Mouse (Mus musculus): Measurements from ENCODE around the gene Foxd2. TPM values are rescaled to one million over a fixed set of nuclear protein-coding genes. Genes with fewer than 3 reads are reported as not detected.

Foxd2 gene
- polyA plus RNA-seq, 1 experiment from 2014 or later, result 0.81 TPM

DNA sequence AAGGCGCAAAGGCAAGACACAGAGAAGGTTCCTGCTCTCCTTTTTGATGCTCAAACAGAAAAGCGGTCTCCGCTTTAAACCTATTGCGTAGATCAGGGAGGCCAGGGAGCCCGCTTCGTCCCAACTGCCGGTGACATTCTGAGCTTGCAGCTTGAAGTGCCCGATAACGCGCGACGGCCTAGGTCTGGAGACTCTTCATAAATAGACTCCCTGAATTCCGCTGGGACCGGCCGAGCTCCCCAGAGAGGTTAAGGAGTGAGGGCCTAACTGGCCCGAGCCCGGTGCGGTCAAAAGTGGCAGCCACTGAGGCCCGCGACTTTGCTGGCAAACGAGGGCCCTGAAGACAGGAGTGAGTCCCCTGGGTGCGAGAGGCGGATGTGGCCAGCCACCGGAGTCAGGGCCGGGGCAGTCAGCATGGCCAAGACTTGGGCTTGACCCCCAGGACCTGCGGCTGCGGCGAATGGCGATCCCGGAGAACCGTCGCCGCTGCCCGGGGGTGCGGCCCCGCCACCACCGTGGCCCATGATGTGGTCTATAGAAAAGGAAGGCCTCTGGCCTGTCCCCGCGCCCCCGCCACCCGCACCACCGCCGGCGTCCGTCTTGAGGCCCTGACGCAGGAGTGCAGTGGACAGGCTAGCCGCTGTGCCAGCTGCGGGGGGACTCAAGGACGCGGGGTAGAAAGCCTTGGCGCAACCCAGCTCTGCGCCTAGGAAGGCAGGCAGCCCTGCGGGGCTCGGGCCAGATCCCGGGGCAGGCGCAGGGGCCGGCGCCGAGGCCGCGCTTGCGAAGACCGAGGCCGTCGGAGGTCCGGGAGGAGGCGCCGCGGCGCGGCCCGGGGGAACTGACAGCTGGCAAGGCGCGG, 1.4 kb downstream of the Foxd2 start:
- peak overlapping the region; percentile 57 for H3K4me3 ChIP-seq
- peak; percentile 71 for DNase-seq (ENCODE audit: low spot score)
- peaks cover 100% of the 10 kb centered on the region for H3K27me3 ChIP-seq (ENCODE audit: low read depth, poor library complexity, severe bottlenecking)
- H3K36me3 ChIP-seq, result no peaks in the 10 kb centered on the region
- WGBS, result under 1% methylated on average over 74 of the region's 74 CpGs
- peak overlapping the region; percentile 71 for H3K27ac ChIP-seq
- no peaks in the 10 kb centered on the region for H3K9me3 ChIP-seq (replicated peaks)
- peaks cover 39% of the 10 kb centered on the region for H3K4me1 ChIP-seq

DNA sequence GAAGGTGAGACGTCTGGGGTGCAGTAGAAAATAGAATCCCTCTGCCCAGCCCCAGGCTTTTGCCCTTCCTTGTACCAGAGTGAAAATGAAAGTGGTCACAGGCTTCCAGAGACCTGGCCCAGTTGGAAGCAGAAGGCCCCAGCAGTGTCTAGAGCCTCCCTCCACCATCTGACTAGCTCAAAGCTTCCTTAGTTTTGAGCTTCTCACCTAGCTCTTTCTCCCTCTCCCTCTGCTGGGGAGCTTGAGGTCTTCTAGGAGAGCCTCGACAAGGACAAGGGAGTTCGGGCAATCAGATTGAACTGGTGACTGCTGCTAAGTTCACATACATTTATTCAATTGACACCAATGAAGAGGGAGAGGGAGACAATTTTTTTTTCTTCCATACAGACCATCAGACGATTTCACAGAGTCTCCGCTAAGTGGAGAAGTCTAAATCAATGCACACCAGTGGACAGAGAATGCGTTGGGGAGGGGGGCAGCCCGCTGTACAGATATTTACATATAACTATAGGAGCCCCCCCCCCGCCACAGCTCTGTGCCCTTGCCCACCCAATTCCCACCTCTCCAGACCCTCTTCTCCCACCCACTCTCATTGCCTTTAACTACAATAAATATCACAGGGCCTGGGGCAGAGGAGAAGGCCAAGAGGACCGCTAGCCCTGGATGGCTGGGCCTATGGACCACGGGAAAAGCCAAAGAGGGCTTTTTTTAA, 2.5 kb downstream of the Foxd2 start:
- Histone ChIP-seq H3K4me1 (peaks cover 43% of the 10 kb centered on the region), H3K27ac (no peak overlapping the region), H3K4me3 (peak overlapping the region; percentile 57), H3K36me3 (no peaks in the 10 kb centered on the region), H3K9me3 (replicated peaks) (no peaks in the 10 kb centered on the region), H3K27me3 (ENCODE audit: low read depth, poor library complexity, severe bottlenecking) (peaks cover 100% of the 10 kb centered on the region)
- WGBS, result 5% methylated on average over 10 of the region's 10 CpGs
- DNase-seq (ENCODE audit: low spot score), result no peak

DNA sequence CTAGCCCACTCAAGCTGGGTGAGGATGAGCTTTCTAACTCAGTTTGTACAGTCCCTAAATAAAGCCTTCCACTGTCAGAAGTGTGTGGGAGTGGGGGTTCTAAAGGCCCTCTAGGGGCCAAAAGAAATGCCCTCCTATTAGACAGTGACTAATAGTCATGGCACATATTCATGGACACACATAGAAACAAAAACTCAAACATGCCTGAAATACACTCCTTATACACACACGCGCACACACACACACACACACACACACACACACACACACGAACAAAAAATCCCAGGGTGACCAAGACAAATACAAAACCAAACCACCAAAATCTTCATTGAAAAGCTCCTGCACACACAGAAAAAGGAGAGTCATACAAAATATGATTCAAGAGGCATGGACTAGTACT, 3.2 kb downstream of the Foxd2 start:
- no peak overlapping the region for H3K27ac ChIP-seq
- no peaks in the 10 kb centered on the region for H3K36me3 ChIP-seq
- H3K9me3 ChIP-seq (replicated peaks), result no peaks in the 10 kb centered on the region
- no peak overlapping the region for H3K4me3 ChIP-seq
- 46% methylated on average over 3 of the region's 3 CpGs for WGBS
- no peak for DNase-seq (ENCODE audit: low spot score)
- peaks cover 43% of the 10 kb centered on the region for H3K4me1 ChIP-seq
- peaks cover 100% of the 10 kb centered on the region for H3K27me3 ChIP-seq (ENCODE audit: low read depth, poor library complexity, severe bottlenecking)

DNA sequence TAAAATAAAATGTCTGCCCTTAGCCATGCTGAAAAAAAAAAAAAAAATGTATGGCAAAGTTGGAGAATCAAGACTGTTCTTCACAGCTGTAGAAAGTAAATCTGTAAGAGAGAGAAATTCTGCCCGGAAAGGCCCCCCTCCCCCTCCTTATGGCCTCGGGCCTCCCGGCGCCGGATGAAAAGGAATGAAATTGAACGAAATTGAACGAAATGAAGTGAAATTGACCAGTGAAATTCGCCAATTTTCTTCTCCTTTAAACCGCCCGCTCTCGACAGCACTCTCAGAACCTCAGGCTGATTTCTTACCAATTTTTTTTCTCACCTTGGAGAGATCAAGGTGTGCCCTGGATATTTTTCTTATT, 5.3 kb downstream of the Foxd2 start:
- under 1% methylated on average over 11 of the region's 11 CpGs for WGBS
- H3K27ac ChIP-seq, result no peak overlapping the region
- peaks cover 100% of the 10 kb centered on the region for H3K27me3 ChIP-seq (ENCODE audit: low read depth, poor library complexity, severe bottlenecking)
- H3K36me3 ChIP-seq, result no peaks in the 10 kb centered on the region
- no peak overlapping the region for H3K4me3 ChIP-seq
- H3K4me1 ChIP-seq, result peaks cover 32% of the 10 kb centered on the region
- DNase-seq (ENCODE audit: low spot score), result no peak
- no peaks in the 10 kb centered on the region for H3K9me3 ChIP-seq (replicated peaks)

DNA sequence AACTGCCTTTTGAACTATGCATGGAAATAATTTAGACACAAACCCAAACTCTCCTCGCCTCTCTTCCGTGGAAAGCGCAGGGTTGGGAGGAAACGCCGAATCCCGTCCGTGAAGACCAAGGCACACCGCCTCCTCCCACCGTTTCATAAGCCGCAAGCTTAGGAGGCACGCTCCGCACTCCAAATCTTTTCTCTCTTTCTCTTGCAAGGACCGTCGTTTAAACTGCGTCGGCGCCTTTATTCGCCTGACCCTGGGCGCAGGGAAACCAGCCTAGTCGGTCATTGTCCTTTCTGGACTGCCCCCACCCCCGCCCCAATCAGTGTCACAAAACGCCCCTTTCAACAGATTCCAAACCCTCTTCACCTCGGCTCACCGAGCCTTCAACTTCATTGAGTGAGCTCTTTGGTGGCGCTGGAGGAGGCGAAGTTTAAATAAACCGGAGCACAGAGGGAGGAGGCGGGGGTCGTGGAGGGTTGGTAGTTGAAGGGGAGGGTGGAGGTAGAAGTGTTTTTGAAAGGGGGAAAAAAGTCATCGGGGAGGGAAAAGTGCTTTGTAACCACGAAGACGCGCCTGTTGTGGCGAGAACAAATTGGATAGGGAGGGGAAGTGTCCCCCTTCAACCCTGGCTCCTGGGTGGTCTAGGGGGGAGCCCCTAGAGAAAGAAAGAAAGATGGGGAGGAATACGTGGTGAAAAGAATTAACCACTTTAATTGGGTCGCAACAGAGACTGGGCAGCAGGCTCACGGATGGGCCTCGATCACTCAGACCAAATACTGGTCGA, 5.8 kb downstream of the Foxd2 start:
- Histone ChIP-seq H3K9me3 (replicated peaks) (no peaks in the 10 kb centered on the region), H3K4me3 (peak overlapping the region; percentile 39), H3K36me3 (no peaks in the 10 kb centered on the region), H3K4me1 (peaks cover 28% of the 10 kb centered on the region), H3K27me3 (ENCODE audit: low read depth, poor library complexity, severe bottlenecking) (peaks cover 100% of the 10 kb centered on the region), H3K27ac (no peak overlapping the region)
- under 1% methylated on average over 39 of the region's 39 CpGs for WGBS
- DNase-seq (ENCODE audit: low spot score), result peak; percentile 66

DNA sequence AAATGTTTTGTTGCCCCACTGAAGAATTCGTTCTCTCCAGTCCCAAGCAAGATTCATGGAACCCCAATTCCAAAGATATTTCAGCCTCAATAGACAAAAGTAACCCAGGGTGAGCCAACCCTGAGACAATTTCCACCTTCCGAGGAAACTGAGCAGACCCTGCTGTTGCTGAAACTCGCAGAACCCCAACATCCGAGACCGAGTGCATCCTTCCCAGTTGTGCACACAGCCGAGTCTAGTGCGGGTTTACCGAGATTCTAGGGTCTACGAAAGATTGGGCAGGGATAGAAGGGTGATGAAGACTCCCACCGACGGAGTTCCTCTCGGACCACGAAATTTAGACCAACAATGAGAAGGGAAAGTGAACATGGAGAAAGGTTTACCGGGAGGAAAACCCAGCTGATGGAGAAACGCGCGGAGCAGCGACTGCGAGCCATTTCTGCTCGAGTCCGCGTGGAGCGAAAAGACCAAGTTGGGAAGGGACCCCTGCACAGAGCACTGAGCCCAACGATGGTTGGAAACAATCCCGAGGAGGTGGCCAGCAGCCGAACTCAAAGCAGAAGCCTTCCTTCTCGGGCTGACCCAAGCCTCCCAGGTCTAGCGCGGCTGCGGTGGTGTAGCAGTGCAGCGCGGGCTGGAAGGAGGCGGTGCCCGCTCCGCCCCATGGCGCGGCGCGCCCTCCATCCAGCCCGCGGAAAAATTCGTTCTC, 6.9 kb downstream of the Foxd2 start:
- no peaks in the 10 kb centered on the region for H3K36me3 ChIP-seq
- H3K4me1 ChIP-seq, result peaks cover 20% of the 10 kb centered on the region
- peak overlapping the region; percentile 39 for H3K4me3 ChIP-seq
- 1% methylated on average over 42 of the region's 42 CpGs for WGBS
- no peak overlapping the region; the same call in 1 of the 2 replicates for H3K27ac ChIP-seq
- DNase-seq (ENCODE audit: low spot score), result peak; percentile 72
- peaks cover 100% of the 10 kb centered on the region for H3K27me3 ChIP-seq (ENCODE audit: low read depth, poor library complexity, severe bottlenecking)
- H3K9me3 ChIP-seq (replicated peaks), result no peaks in the 10 kb centered on the region

DNA sequence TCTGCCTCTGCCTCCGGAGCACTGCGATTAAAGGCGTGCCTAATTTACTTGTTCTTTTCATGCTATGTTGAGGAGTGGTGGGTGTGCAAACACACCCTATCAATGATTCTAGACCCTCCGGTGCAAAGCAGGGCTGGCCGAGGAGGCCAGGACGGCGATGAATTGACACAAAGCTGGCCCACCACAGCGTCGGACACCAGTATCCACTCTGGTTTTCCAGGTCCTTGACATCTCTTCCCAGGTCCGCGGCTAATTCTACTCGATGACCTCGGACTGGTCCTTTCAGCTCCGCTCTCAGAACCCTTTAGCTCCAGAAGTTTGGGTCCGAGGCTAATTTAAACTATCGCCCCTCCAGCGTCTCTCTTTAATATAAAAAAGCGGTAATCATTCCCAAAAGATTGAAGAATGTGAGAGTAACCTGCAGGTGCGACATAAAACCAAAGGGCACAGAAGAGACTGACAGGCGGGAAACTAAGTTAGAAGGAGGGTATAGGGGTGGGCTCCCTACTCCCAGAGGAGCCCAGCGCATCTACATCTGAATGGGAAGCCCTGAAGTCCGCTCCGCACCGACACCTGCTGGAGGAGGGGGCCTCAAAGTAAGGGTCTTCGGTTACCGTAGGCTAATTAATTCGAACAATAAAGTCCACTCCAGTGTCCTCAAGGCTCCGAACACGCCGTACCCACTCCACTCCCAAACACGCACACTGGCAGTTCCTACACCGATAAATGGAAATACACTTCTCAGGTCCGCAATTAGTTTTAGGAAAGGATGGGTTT, 7.6 kb downstream of the Foxd2 start:
- H3K27me3 ChIP-seq (ENCODE audit: low read depth, poor library complexity, severe bottlenecking), result peaks cover 100% of the 10 kb centered on the region
- no peak overlapping the region for H3K27ac ChIP-seq
- WGBS, result 1% methylated on average over 33 of the region's 33 CpGs
- H3K36me3 ChIP-seq, result no peaks in the 10 kb centered on the region
- H3K4me3 ChIP-seq, result peak overlapping the region; percentile 39; the same call in 1 of the 2 replicates
- peaks cover 20% of the 10 kb centered on the region for H3K4me1 ChIP-seq
- DNase-seq (ENCODE audit: low spot score), result peak; percentile 58
- H3K9me3 ChIP-seq (replicated peaks), result no peaks in the 10 kb centered on the region

DNA sequence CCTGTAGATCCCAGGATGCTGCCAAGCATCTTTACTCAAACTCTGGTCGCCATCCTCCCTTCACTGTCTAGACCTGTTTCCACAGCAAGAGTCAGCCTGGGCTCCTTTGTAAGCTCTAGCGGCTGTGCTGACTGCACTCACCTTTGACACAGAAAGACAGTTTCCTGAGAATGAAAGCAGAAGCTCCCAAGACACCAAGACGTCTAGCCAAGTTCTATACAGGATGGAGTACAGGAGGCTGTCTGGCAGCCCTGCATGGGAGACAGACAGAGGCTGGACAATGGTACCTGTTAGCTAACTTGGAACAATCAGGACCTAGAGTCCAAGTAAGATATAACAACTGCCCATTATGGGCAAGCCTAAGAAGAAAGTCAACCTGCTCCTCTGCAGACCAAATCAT, 8.8 kb downstream of the Foxd2 start:
- Histone ChIP-seq H3K4me3 (no peak overlapping the region), H3K27me3 (ENCODE audit: low read depth, poor library complexity, severe bottlenecking) (peaks cover 100% of the 10 kb centered on the region), H3K4me1 (peaks cover 20% of the 10 kb centered on the region), H3K36me3 (no peaks in the 10 kb centered on the region), H3K27ac (no peak overlapping the region), H3K9me3 (replicated peaks) (no peaks in the 10 kb centered on the region)
- DNase-seq (ENCODE audit: low spot score), result no peak
- 3% methylated on average over 3 of the region's 3 CpGs for WGBS

DNA sequence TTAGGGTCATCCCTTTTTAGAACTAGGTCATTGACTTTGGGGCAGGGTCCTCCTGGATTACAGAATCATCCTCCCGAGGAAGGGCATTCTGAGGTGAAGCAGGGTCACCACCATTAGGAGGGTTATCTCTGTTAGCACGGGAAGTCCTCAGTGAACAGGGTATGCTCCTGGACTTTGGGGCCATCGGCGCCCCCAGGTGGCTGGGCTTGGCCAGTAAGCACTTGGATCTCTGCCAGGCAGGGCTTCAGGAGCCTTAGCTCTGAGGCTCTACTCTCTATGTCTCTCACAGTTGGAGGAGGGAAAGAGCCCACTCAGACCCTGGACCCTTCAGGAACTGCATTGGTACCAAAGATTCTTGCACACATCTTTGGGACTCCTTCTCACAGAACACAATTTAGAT, 10.8 kb downstream of the Foxd2 start:
- H3K36me3 ChIP-seq, result no peaks in the 10 kb centered on the region
- H3K27ac ChIP-seq, result no peak overlapping the region
- H3K4me3 ChIP-seq, result no peak overlapping the region
- WGBS, result 13% methylated on average over 4 of the region's 4 CpGs
- peaks cover 99% of the 10 kb centered on the region for H3K27me3 ChIP-seq (ENCODE audit: low read depth, poor library complexity, severe bottlenecking)
- no peak for DNase-seq (ENCODE audit: low spot score)
- H3K9me3 ChIP-seq (replicated peaks), result no peaks in the 10 kb centered on the region
- peaks cover 13% of the 10 kb centered on the region for H3K4me1 ChIP-seq

DNA sequence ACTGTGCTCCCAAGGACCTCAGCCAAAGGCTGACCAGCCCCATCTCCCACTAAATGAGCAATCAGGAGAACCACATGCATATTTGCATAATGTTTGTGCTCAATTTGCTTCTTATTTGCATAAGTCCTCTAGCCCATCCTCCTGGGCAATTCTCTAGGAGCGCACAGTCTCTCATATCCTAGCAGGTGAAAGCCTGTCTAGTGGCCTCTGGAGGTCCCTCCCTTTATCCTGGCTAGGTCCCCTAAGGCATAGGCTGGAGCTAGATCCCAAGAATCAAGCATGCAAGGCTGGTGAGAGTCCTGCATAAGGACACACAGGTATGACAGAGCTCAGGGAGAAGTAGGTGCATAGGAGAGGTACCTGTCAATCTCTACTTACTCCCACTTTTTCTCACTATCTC, 26.4 kb downstream of the Foxd2 start:
- 95% methylated on average over 1 of the region's 1 CpGs for WGBS

DNA sequence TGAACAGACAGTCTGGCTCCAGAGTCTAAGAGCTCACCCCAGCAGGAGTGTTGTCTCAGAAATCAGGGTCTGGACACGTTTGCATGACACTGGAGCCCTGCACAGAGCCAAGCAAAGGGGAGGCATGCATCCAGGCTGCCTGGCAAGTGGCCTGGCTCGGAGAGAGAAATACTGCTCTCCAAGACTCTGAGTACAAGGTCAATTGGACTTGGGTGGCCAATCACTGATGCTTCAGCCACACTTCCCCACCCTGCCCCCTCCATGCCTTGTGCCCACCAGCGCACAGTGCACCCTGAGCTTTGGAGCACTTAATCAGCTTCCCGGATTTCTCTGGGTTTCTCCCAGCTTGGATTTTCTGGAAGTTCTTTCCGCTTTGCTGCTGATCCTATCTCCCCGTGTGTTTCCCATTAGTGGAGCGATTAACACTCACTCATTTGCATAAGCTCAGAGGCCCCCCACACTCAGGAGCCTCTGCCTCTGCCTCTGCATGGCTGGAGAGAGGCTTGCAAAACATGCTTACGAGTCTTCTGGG, 32.2 kb downstream of the Foxd2 start:
- 28% methylated on average over 8 of the region's 8 CpGs for WGBS
- no peak for DNase-seq (ENCODE audit: low spot score)
- no peaks in the 10 kb centered on the region for H3K9me3 ChIP-seq (replicated peaks)
- peaks cover 76% of the 10 kb centered on the region for H3K27me3 ChIP-seq (ENCODE audit: low read depth, poor library complexity, severe bottlenecking)
- peaks cover 9% of the 10 kb centered on the region for H3K4me1 ChIP-seq
- no peaks in the 10 kb centered on the region for H3K36me3 ChIP-seq
- no peak overlapping the region for H3K4me3 ChIP-seq
- no peak overlapping the region for H3K27ac ChIP-seq

More for the DNA sequence above, 26.4 kb downstream of the Foxd2 start:
- Histone ChIP-seq H3K27me3 (ENCODE audit: low read depth, poor library complexity, severe bottlenecking) (peaks cover 87% of the 10 kb centered on the region), H3K27ac (no peak overlapping the region), H3K36me3 (no peaks in the 10 kb centered on the region), H3K9me3 (replicated peaks) (no peaks in the 10 kb centered on the region), H3K4me1 (no peaks in the 10 kb centered on the region; the same call in 1 of the 2 replicates), H3K4me3 (no peak overlapping the region)
- no peak for DNase-seq (ENCODE audit: low spot score)

Data from limb, embryonic 10.5 days (tissue).